Mouse (Mus musculus) heart, postnatal 0 days (tissue): ENCODE results near the gene Kcnn4. TPM values are rescaled to one million over a fixed set of nuclear protein-coding genes. Genes with fewer than 3 reads are reported as not detected.

Experiments
- ATAC-seq: fragments of 200-750 bp; cut with Nextera tagmentation; 2 replicates; pipeline ENCODE4 v1.8.0; 2017; ENCODE audit warnings: low read depth, moderate number of reproducible peaks, moderate library complexity; ENCODE audit not compliant: insufficient read depth
- DNase-seq: peaks from one replicate; pipeline ENCODE4 v3.0.0-alpha.2; 2016; ENCODE audit warnings: low spot score
- H3K27ac ChIP-seq: fragments of 300-500 bp; sonication (generic); 2 replicates; pipeline ENCODE4 v1.5.1; 2014; ENCODE audit warnings: low read depth, mild to moderate bottlenecking
- H3K27me3 ChIP-seq: fragments of 300-500 bp; sonication (generic); 2 replicates; pipeline ENCODE4 v1.6.1; 2014; ENCODE audit warnings: low read length, mixed read lengths; ENCODE audit not compliant: control insufficient read depth, insufficient read depth
- H3K36me3 ChIP-seq: fragments of 300-500 bp; sonication (generic); replicated peaks from 2 replicates; pipeline ENCODE4 v1.6.1; 2014; ENCODE audit warnings: low read length, mixed read lengths; ENCODE audit not compliant: control insufficient read depth, insufficient read depth
- H3K4me1 ChIP-seq: fragments of 300-500 bp; sonication (generic); 2 replicates; pipeline ENCODE4 v1.6.1; 2014; ENCODE audit warnings: antibody characterized with exemption; ENCODE audit not compliant: control insufficient read depth, insufficient read depth
- H3K4me2 ChIP-seq: fragments of 300-500 bp; sonication (generic); 2 replicates; pipeline ENCODE4 v1.6.1; 2014; ENCODE audit warnings: low read depth, mild to moderate bottlenecking, low read length, moderate library complexity
- H3K4me3 ChIP-seq: fragments of 300-500 bp; sonication (generic); 2 replicates; pipeline ENCODE4 v1.5.1; 2014; ENCODE audit warnings: low read depth, low read length
- H3K9ac ChIP-seq: fragments of 300-500 bp; sonication (generic); replicated peaks from 2 replicates; pipeline ENCODE4 v1.6.1; 2014; ENCODE audit warnings: low read depth, low read length, mixed read lengths
- H3K9me3 ChIP-seq: fragments of 300-500 bp; sonication (generic); replicated peaks from 2 replicates; pipeline ENCODE4 v1.6.1; 2016; ENCODE audit warnings: low read length; ENCODE audit not compliant: control insufficient read depth
- CTCF ChIP-seq: IDR thresholded peaks from 2 replicates; pipeline ENCODE4 v1.5.1; 2016; ENCODE audit warnings: antibody characterized with exemption, control low read depth, low read depth
- EP300 ChIP-seq: IDR thresholded peaks from 2 replicates; pipeline ENCODE4 v1.6.1; 2016; ENCODE audit warnings: antibody characterized with exemption, low read depth
- WGBS: fragments of 180-500 bp; shearing (Covaris S2); extraction: QIAGEN DNeasy Blood & Tissue Kit; methylation state at CpG from one replicate; pipeline ENCODE4 v1.1.7; 2014; 5-methylcytosine and 5-hydroxymethylcytosine counted together
- microRNA-seq: library from miRNA; unstranded; fragments of <30 nt; microRNA quantifications from one replicate; pipeline ENCODE4, GENCODE M21; 2016
- polyA plus RNA-seq: library from polyadenylated mRNA; unstranded; fragments of >200 nt; fragmentation: Nextera tagmentation; extraction: Ambion mirVana; gene quantifications from 2 replicates; pipeline ENCODE4 v1.2.1, GENCODE M21; 2015
- total RNA-seq: library from RNA; depleted of rRNA; stranded (reverse); fragments of >200 nt; gene quantifications from 2 replicates; pipeline ENCODE4 v1.2.3, GENCODE M21; 2014; ENCODE audit warnings: low replicate concordance; rRNA removed

Kcnn4 gene
- total and polyA plus RNA-seq, 2 experiments from 2014 or later: 0.69 to 0.98 TPM

DNA sequence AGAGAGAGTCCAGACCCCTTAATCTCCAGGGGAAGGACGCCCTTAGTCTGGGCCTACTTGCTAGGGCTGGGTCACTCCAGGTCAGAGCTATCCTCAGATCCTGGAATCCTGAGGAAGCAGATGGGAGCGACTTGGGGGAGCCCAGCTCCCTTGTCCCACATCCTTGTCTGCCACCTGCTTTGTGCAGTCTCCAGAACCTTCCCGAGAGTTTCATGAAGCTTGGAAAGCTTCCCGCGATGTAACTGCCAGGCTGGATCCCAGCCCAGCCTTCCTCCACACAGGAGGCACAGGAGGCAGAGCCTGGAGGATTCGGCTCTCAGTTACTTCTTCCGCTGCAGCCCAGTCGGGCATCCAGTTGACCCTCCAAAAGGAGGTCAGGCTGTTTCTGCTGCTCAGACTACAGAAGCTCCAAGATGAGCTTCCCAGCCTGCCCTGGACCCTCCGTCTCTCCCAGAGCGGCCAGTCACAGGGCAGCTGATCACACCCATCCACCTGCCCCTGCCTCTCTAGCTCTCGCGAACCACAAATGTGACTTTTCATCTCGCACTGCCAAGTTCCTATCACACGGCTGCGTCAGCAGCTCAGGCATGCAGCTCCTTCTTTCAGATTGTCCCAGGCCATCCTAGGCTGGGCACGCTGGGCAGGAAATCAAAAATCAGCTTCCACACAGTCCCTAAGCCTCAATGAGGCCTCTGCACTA is 59.5 kb downstream of the Kcnn4 start:
- H3K4me1 ChIP-seq: peaks cover 3% of the 10 kb centered on the region; the same call in 1 of the 2 replicates
- TF ChIP-seq CTCF: no peak
- no peak for TF ChIP-seq EP300
- DNase-seq (peak; percentile 42), ATAC-seq (peak; percentile 83)
- no peaks in the 10 kb centered on the region for H3K36me3 ChIP-seq
- H3K27ac ChIP-seq: peak overlapping the region; percentile 72
- no peak overlapping the region for H3K9ac ChIP-seq
- WGBS: 20% methylated on average over 16 of the region's 16 CpGs
- H3K9me3 ChIP-seq: no peaks in the 10 kb centered on the region
- H3K4me2 ChIP-seq: 0 out of 2 replicates have a peak overlapping the region, but pooled peaks have one; percentile 24
- H3K27me3 ChIP-seq: peaks cover 19% of the 10 kb centered on the region
- H3K4me3 ChIP-seq: no peak overlapping the region

DNA sequence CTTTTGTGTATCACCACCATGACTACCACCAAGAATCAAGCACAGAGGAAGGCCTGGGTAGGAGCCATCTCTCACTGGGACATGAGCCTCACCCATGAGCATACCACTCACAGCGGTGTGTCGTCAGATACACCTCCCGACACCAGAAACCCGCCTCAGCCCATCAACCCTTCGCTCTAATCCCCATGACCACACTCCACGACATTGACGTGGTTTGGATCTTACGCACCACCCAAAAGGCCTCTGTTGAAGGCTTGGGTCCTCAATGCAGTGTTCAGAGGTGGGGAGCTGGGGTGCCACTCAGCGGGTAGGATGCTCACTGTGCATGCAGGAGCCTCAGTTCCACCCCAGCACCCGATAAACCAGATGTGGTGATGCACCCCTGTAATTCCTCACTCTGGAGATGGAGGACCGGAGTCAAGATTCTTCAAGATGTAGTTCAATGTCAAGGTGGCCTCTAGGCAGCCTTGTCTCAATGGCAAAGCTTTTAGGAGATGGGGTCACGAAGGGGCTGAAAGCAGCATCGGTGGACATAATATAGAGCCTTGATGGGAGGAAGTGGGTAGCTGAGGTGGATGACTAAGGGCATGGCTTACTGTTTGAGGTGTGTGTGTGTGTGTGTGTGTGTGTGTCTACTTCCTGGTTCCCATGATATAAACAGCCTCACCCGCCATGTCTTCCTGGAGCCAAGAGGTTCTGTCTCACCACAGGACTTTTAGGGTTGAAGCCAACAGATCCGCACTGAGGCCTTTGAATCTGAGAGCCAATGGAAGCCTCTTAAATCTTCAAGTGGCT is 60.7 kb downstream of the Kcnn4 start:
- no peaks in the 10 kb centered on the region for H3K36me3 ChIP-seq
- no peaks in the 10 kb centered on the region; the same call in 1 of the 2 replicates for H3K4me1 ChIP-seq
- no peak overlapping the region for H3K9ac ChIP-seq
- no peak overlapping the region for H3K4me3 ChIP-seq
- no peak overlapping the region for H3K27ac ChIP-seq
- H3K9me3 ChIP-seq: no peaks in the 10 kb centered on the region
- H3K27me3 ChIP-seq: peaks cover 19% of the 10 kb centered on the region
- DNase-seq (no peak), ATAC-seq (no peak)
- H3K4me2 ChIP-seq: no peak overlapping the region
- WGBS: 93% methylated on average over 15 of the region's 15 CpGs
- TF ChIP-seq CTCF: no peak
- no peak for TF ChIP-seq EP300

DNA sequence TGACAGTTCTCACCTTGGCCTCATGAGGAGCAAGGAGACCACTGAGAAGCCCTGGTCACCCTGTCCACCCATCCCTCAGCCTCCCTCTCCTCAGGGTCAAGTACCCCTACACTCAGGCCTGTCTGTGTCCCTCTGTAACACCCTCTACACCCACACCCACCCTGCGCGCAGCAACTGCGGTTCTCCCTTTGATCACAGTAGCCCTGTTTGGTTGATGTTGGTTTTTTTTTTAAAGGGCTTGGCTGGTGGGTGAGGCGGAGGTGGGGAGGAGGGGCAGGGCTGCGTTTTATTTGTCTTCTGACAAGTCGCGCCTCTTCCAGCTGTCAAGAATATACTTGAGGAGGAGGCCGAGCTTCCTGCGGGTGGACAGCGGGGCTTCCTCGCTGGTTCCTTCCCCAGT is 61.6 kb downstream of the Kcnn4 start:
- Histone ChIP-seq H3K4me2 (no peak overlapping the region), H3K27ac (no peak overlapping the region), H3K36me3 (no peaks in the 10 kb centered on the region), H3K4me1 (no peaks in the 10 kb centered on the region; the same call in 1 of the 2 replicates), H3K9ac (no peak overlapping the region), H3K4me3 (no peak overlapping the region), H3K9me3 (no peaks in the 10 kb centered on the region), H3K27me3 (peaks cover 19% of the 10 kb centered on the region)
- TF ChIP-seq EP300: no peak
- TF ChIP-seq CTCF: no peak
- 51% methylated on average over 11 of the region's 11 CpGs for WGBS
- ATAC-seq: no peak
- no peak for DNase-seq

DNA sequence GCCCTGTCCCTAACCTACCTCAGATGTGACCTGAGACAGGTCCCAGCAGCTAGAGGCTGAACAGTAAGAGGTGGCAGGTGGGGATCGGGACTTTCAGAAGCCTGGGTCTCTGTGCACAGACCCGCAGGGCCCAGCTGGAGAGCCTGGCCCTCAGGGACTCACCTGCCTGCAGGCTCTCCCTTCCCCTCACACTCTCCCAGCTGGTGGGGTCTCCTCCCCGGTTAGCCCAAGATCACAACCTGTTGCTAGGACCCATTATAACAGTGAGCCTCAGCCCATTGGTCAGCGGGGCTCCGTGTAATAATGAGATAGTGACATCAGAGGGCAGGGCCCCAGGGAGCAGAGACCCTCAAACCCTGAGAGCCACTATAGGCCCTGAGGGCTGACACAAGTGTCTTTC is 65.2 kb downstream of the Kcnn4 start:
- H3K4me1 ChIP-seq: peaks cover 4% of the 10 kb centered on the region
- H3K9me3 ChIP-seq: no peaks in the 10 kb centered on the region
- TF ChIP-seq EP300 (no peak), CTCF (no peak)
- DNase-seq (no peak), ATAC-seq (no peak)
- 81% methylated on average over 5 of the region's 5 CpGs for WGBS
- H3K27me3 ChIP-seq: peaks cover 19% of the 10 kb centered on the region
- H3K36me3 ChIP-seq: no peaks in the 10 kb centered on the region
- H3K9ac ChIP-seq: no peak overlapping the region
- no peak overlapping the region for H3K27ac ChIP-seq
- no peak overlapping the region for H3K4me2 ChIP-seq
- no peak overlapping the region for H3K4me3 ChIP-seq

Small RNA genes within 50 kb of the gene (microRNA-seq; reads per million reads assigned to microRNA genes)
- gene Gm27592: not detected

Other genes with a start within 250 kb of the Kcnn4 start
- gene Zfp235, start 236.1 kb upstream of the Kcnn4 start, total RNA-seq: 7.7 and 8.6 TPM in 2 replicates
- 4.9 and 5.6 TPM in 2 replicates for gene Zfp235, start 236.1 kb upstream of the Kcnn4 start, polyA plus RNA-seq
- 0.19 and 1.1 TPM in 2 replicates for gene Zfp114, start 195.2 kb upstream of the Kcnn4 start, total RNA-seq
- gene Zfp114, start 195.2 kb upstream of the Kcnn4 start, polyA plus RNA-seq: 0.42 and 0.86 TPM in 2 replicates
- gene Zfp111, start 158.8 kb upstream of the Kcnn4 start, total RNA-seq: 2.2 and 3.5 TPM in 2 replicates
- gene Zfp111, start 158.8 kb upstream of the Kcnn4 start, polyA plus RNA-seq: 2.4 and 2.7 TPM in 2 replicates
- 2.7 and 6.6 TPM in 2 replicates for gene Zfp109, start 132.7 kb upstream of the Kcnn4 start, total RNA-seq
- gene Zfp109, start 132.7 kb upstream of the Kcnn4 start, polyA plus RNA-seq: 1.1 and 1.2 TPM in 2 replicates
- gene Zfp108, start 115.5 kb upstream of the Kcnn4 start, total RNA-seq: 1.1 and 2.5 TPM in 2 replicates
- 1.1 and 1.5 TPM in 2 replicates for gene Zfp108, start 115.5 kb upstream of the Kcnn4 start, polyA plus RNA-seq
- gene Zfp93, start 99.8 kb upstream of the Kcnn4 start, total RNA-seq: 6.8 and 7.8 TPM in 2 replicates
- gene Zfp93, start 99.8 kb upstream of the Kcnn4 start, polyA plus RNA-seq: 4.1 and 5.0 TPM in 2 replicates
- gene Zfp61, start 69.0 kb upstream of the Kcnn4 start, total RNA-seq: 3.4 and 14.6 TPM in 2 replicates
- gene Zfp61, start 69.0 kb upstream of the Kcnn4 start, polyA plus RNA-seq: 6.7 and 6.8 TPM in 2 replicates
- 0.95 and 4.1 TPM in 2 replicates for gene Zfp94, start 53.6 kb upstream of the Kcnn4 start, total RNA-seq
- 2.8 and 2.9 TPM in 2 replicates for gene Zfp94, start 53.6 kb upstream of the Kcnn4 start, polyA plus RNA-seq
- gene Tescl, start 36.3 kb upstream of the Kcnn4 start, total RNA-seq: not detected in 2 replicates
- 0.14 TPM in 1 of 2 replicates, not detected in the other for gene Tescl, start 36.3 kb upstream of the Kcnn4 start, polyA plus RNA-seq
- not detected in 2 replicates for gene Lypd5, start 21.1 kb upstream of the Kcnn4 start, total RNA-seq
- gene Lypd5, start 21.1 kb upstream of the Kcnn4 start, polyA plus RNA-seq: not detected in 2 replicates
- gene Smg9, start 29.4 kb downstream of the Kcnn4 start, total RNA-seq: 15.5 and 30.2 TPM in 2 replicates
- 13.1 and 13.5 TPM in 2 replicates for gene Smg9, start 29.4 kb downstream of the Kcnn4 start, polyA plus RNA-seq
- not detected in 2 replicates for gene Irgc1, start 82.0 kb downstream of the Kcnn4 start, total RNA-seq
- not detected in 2 replicates for gene Irgc1, start 82.0 kb downstream of the Kcnn4 start, polyA plus RNA-seq
- gene Plaur, start 92.2 kb downstream of the Kcnn4 start, total RNA-seq: 13.1 and 16.0 TPM in 2 replicates
- gene Plaur, start 92.2 kb downstream of the Kcnn4 start, polyA plus RNA-seq: 6.1 and 6.5 TPM in 2 replicates
- 14.3 and 30.5 TPM in 2 replicates for gene Cadm4, start 111.8 kb downstream of the Kcnn4 start, total RNA-seq
- gene Cadm4, start 111.8 kb downstream of the Kcnn4 start, polyA plus RNA-seq: 4.1 and 4.2 TPM in 2 replicates
- gene Zfp428, start 136.7 kb downstream of the Kcnn4 start, total RNA-seq: 24.8 and 36.3 TPM in 2 replicates
- gene Zfp428, start 136.7 kb downstream of the Kcnn4 start, polyA plus RNA-seq: 39.1 and 39.3 TPM in 2 replicates
- not detected in 2 replicates for gene AC161166.1, start 142.2 kb downstream of the Kcnn4 start, total RNA-seq
- 0.10 and 0.19 TPM in 2 replicates for gene AC161166.1, start 142.2 kb downstream of the Kcnn4 start, polyA plus RNA-seq
- gene Irgq, start 160.4 kb downstream of the Kcnn4 start, total RNA-seq: 22.1 and 24.5 TPM in 2 replicates
- 4.5 and 4.8 TPM in 2 replicates for gene Irgq, start 160.4 kb downstream of the Kcnn4 start, polyA plus RNA-seq
- not detected in 2 replicates for gene Pinlyp, start 175.9 kb downstream of the Kcnn4 start, total RNA-seq
- not detected in 2 replicates for gene Pinlyp, start 175.9 kb downstream of the Kcnn4 start, polyA plus RNA-seq
- 30.3 and 46.1 TPM in 2 replicates for gene Xrcc1, start 176.0 kb downstream of the Kcnn4 start, total RNA-seq
- gene Xrcc1, start 176.0 kb downstream of the Kcnn4 start, polyA plus RNA-seq: 30.7 and 31.1 TPM in 2 replicates
- gene Ethe1, start 217.3 kb downstream of the Kcnn4 start, total RNA-seq: 21.2 and 42.2 TPM in 2 replicates
- gene Ethe1, start 217.3 kb downstream of the Kcnn4 start, polyA plus RNA-seq: 21.5 and 23.1 TPM in 2 replicates
- 0.04 TPM in 1 of 2 replicates, not detected in the other for gene Zfp575, start 217.4 kb downstream of the Kcnn4 start, total RNA-seq
- 0.58 and 0.67 TPM in 2 replicates for gene Zfp575, start 217.4 kb downstream of the Kcnn4 start, polyA plus RNA-seq
- gene Phldb3, start 240.5 kb downstream of the Kcnn4 start, total RNA-seq: not detected in 2 replicates
- gene Phldb3, start 240.5 kb downstream of the Kcnn4 start, polyA plus RNA-seq: not detected in 2 replicates